Mouse (Mus musculus) adrenal gland, postnatal 25 days (tissue): Measurements from ENCODE around the gene Slc25a27. TPM values are rescaled to one million over a fixed set of nuclear protein-coding genes. Genes with fewer than 3 reads are reported as not detected.

Experiments used
- total RNA-seq: library from RNA; stranded (reverse); gene quantifications from 2 replicates; pipeline ENCODE4 v1.2.3, GENCODE M21; 2021

The Slc25a27 gene
- total RNA-seq, 1 experiment from 2014 or later = 6.3 TPM

Other genes with a start within 250 kb of the Slc25a27 start
- not detected in 2 replicates for gene Mep1a, start 164.4 kb downstream of the Slc25a27 start, total RNA-seq
- not detected in 2 replicates for gene Ankrd66, start 123.6 kb downstream of the Slc25a27 start, total RNA-seq
- gene Pla2g7, start 99.1 kb downstream of the Slc25a27 start, total RNA-seq = 8.3 and 9.9 TPM in 2 replicates
- not detected in 2 replicates for gene Tdrd6, start 36.9 kb downstream of the Slc25a27 start, total RNA-seq
- gene Cyp39a1, start 211 bp upstream of the Slc25a27 start, total RNA-seq = 4.2 and 5.1 TPM in 2 replicates
- 2.5 and 4.0 TPM in 2 replicates for gene Rcan2, start 134.1 kb upstream of the Slc25a27 start, total RNA-seq